In genomic region chr4:133116756-133117470, GRCm38 (mm10) we compare ENCODE assay signal across 9 mouse cellular contexts. TPM values are rescaled to one million over a fixed set of nuclear protein-coding genes. Genes with fewer than 3 reads are reported as not detected.
DNase-seq lines count a peak whose midpoint lies in the region; ATAC-seq lines count a peak whose summit lies in the region.
"Had no signal": no experiment of that assay in that cellular context is flagged by ENCODE, and none has a peak within 500 bp of the region (broad histone marks: within the 10 kb centered on the region; RNA-seq: fewer than 3 reads in every experiment).

No protein-coding gene starts in this region.

- no peak for ATAC-seq in neural tube, embryonic 11.5 days (ENCODE audit: insufficient read depth, low FRiP score, low TSS enrichment)
- ATAC-seq in limb, embryonic 11.5 days (ENCODE audit: insufficient number of reproducible peaks, low FRiP score, low TSS enrichment, low read depth), result no peak

- no peaks in the 10 kb centered on the region for H3K9me3 ChIP-seq in neural tube, embryonic 11.5 days (ENCODE audit: control insufficient read depth, low read length)
- H3K9me3 ChIP-seq in limb, embryonic 11.5 days (ENCODE audit: control insufficient read depth, low read length), result no peaks in the 10 kb centered on the region
- H3K9me3 ChIP-seq: megakaryocyte, embryonic 14.5 days had no signal

- no peaks in the 10 kb centered on the region for H3K27me3 ChIP-seq in neural tube, embryonic 11.5 days (ENCODE audit: control insufficient read depth, insufficient read depth, low read length)
- H3K27me3 ChIP-seq in limb, embryonic 11.5 days (ENCODE audit: control insufficient read depth, insufficient read depth, low read length), result no peaks in the 10 kb centered on the region

- DNase-seq in neural tube, embryonic 11.5 days (ENCODE audit: low spot score), result no peak
- DNase-seq in neural tube, embryonic 10.5 days (ENCODE audit: extremely low spot score, low spot score), result no peak
- peak; percentile 63 to 73 for DNase-seq in heart, adult 9 months (ENCODE audit: low spot score in 2 of 2)
- DNase-seq in limb, embryonic 11.5 days (ENCODE audit: low spot score), result peak; percentile 33
- peak; percentile 81 for DNase-seq in skeletal muscle tissue, adult 2 months (ENCODE audit: low read depth, low spot score)
- DNase-seq in spleen, adult 12 weeks (ENCODE audit: low spot score), result no peak
- no peak for DNase-seq in layer of hippocampus, postnatal 25 days (ENCODE audit: extremely low spot score in 1 of 2, low spot score in 1 of 2)
- no peak for DNase-seq in left cerebral cortex, adult 11 months (ENCODE audit: low spot score)

- H3K9ac ChIP-seq in neural tube, embryonic 11.5 days (ENCODE audit: low read length), result no peak overlapping the region
- H3K9ac ChIP-seq in limb, embryonic 11.5 days (ENCODE audit: low read length), result peak overlapping the region; percentile 17; the same call in 1 of the 2 replicates

- peak overlapping the region; percentile 42; the same call in 1 of the 2 replicates for H3K27ac ChIP-seq in neural tube, embryonic 11.5 days (ENCODE audit: low read depth, low read length)
- peak overlapping the region; percentile 82 for H3K27ac ChIP-seq in limb, embryonic 11.5 days (replicated peaks; ENCODE audit: low read depth, low read length)

- no peak overlapping the region for H3K4me2 ChIP-seq in neural tube, embryonic 11.5 days (ENCODE audit: low read depth)
- H3K4me2 ChIP-seq in limb, embryonic 11.5 days (ENCODE audit: low read depth, severe bottlenecking), result no peak overlapping the region

- H3K4me1 ChIP-seq in neural tube, embryonic 11.5 days (ENCODE audit: control insufficient read depth, insufficient read depth, low read length), result peaks cover 5% of the 10 kb centered on the region
- H3K4me1 ChIP-seq in limb, embryonic 11.5 days (ENCODE audit: control insufficient read depth, insufficient read depth, low read length), result peaks cover 32% of the 10 kb centered on the region

- H3K36me3 ChIP-seq in neural tube, embryonic 11.5 days (ENCODE audit: control insufficient read depth, insufficient read depth, low read length), result no peaks in the 10 kb centered on the region
- H3K36me3 ChIP-seq in limb, embryonic 11.5 days (ENCODE audit: control insufficient read depth, insufficient read depth, low read length), result no peaks in the 10 kb centered on the region

- no peak overlapping the region for H3K4me3 ChIP-seq in neural tube, embryonic 11.5 days (ENCODE audit: low read depth, low read length)
- no peak overlapping the region for H3K4me3 ChIP-seq in limb, embryonic 11.5 days (ENCODE audit: low read depth, low read length)

- 45% methylated on average over 3 of the region's 3 CpGs for WGBS in neural tube, embryonic 11.5 days
- 44% methylated on average over 3 of the region's 3 CpGs for WGBS in limb, embryonic 11.5 days

RNA-seq across cellular contexts. Expression of gene Wasf2, which starts 13.4 kb away (rescaled TPM):
- polyA plus RNA-seq in neural tube, embryonic 11.5 days (2014; fragmentation: Nextera tagmentation; extraction: Ambion mirVana), result 33.0 and 39.0 TPM in 2 replicates
- 54.7 and 63.6 TPM in 2 replicates for polyA plus RNA-seq in limb, embryonic 11.5 days (2014; fragmentation: Nextera tagmentation; extraction: Ambion mirVana)
- 10 to 100 TPM; 28.9 to 32.8 TPM for total RNA-seq in layer of hippocampus, postnatal 25 days (2021)

Comparison
In these comparisons a context has a peak if more than half of its experiments do, and no peak if none do; other contexts are left out.
1. DNase-seq: peak in heart, adult 9 months (2 of 2), limb, embryonic 11.5 days (single experiment) and skeletal muscle tissue, adult 2 months (single experiment); none in neural tube, embryonic 11.5 days (single experiment), neural tube, embryonic 10.5 days (single experiment), spleen, adult 12 weeks (single experiment), layer of hippocampus, postnatal 25 days (0 of 2) and left cerebral cortex, adult 11 months (single experiment).